Mouse (Mus musculus): Measurements from ENCODE around the gene Vasp.

The Vasp gene

GRCm38 (mm10) chr7:19208201-19208910 lies 63.3 kb downstream of the Vasp start:
- no peak for DNase-seq

Measured in cerebellum, adult 18-20 months (tissue).